Mouse (Mus musculus) monocyte, adult 59 days (primary cell): ENCODE results near the gene Taf8. TPM values are rescaled to one million over a fixed set of nuclear protein-coding genes. Genes with fewer than 3 reads are reported as not detected.

Source experiments
- total RNA-seq, 2 experiments: library from RNA; stranded (reverse); gene quantifications; one replicate each; pipeline ENCODE4 v1.2.4; 2023

Gene Taf8
- 10 to 100 TPM; 33.7 to 39.5 TPM for total RNA-seq

DNA sequence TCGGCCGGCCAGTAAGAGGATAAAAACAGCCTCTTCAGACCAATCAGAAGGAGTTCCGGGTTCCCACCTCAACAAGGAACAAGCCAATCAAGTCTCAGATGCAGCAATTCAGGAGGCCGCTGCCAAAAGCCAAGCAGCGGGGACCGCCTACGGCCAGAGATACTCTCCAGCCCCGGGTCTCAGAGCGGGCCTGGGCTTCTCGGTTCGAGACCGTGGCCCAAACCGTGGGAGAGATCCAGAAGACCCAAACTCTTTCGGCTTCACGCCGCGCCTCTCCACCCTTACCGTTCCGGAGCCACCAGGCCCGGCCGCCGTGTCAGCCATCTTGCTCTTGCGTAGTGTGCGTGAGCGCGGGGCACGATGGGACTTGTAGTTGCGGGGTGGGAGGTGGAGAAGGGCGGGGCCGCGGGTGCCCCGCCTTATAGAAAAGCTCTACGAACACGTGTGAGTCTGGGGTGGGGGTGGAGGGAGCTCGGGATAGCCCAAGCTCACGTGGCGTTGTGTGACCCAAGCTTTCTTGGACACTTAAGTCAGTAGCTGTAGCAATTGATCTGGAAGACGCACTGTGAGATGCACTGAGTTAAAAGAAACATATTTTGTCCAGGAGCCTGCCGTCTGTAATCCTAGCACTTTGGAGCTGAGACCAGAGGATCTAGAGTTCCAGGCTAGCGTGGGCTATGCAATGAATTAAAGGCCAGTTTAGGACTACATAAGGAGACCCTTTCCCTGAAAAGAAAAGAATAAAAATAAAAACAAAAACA is at the start of gene Taf8:
Gene Taf8, minus strand, starts transcription at position 347 of the 761 bp plus-strand sequence.

DNA sequence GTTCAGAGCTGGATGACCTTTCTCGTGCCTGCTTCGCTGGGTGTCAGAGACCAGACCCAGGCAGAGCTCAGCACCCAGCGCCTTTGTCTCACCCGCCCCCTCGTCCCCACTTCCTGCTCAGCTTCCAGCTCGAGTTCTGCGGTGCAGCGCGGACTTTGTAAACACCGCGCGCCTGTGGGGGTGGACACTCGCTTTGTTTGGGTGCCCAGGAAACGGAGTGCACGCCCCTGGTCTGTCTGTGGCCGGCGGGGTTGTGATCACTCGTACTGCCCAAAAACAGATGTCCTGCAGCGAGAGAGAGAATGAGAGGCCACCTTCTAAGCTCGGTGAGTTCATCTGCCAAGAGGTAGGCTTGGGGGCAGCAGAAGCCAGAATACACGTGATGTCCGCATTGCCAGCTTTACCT is 2.9 kb upstream of the Taf8 start, which contains the start of gene Ccnd3:
Gene Ccnd3, plus strand, starts transcription at position 111 of the 406 bp plus-strand sequence.

DNA sequence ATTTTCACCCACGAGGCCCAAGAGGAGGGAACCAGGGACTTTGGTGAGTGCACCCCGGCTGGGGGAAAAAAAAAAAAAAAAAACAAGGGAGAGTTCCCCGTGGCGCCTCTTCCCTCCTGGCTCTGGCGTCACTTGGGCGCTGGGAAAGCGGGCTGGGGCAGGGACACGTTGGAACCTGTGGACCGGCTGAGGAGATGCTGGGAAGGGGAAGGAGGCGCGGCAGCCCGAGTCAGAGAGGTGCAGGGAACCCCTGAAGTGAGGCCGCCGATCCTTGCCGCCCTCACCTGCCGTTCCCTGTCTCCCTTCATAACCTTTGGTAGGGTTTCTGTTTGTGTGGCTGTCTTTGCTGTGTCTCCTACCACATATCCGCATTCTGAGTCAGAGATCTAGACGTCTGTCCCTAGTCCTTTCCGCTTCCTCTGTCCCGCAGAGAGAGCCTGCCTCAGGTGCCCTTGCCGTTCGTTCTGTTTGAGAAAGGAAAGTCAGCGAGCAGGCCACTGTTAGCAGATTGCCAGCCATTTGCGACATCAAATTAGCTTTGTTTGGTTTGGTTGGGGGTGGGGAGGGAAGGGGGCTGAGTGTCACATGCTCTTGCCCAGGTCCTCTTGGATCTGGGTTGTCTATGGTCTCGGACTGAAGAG is 65.1 kb downstream of the Taf8 start, which contains the start of gene 1700001C19Rik:
Gene 1700001C19Rik, minus strand, starts transcription at position 470 of the 641 bp plus-strand sequence.

DNA sequence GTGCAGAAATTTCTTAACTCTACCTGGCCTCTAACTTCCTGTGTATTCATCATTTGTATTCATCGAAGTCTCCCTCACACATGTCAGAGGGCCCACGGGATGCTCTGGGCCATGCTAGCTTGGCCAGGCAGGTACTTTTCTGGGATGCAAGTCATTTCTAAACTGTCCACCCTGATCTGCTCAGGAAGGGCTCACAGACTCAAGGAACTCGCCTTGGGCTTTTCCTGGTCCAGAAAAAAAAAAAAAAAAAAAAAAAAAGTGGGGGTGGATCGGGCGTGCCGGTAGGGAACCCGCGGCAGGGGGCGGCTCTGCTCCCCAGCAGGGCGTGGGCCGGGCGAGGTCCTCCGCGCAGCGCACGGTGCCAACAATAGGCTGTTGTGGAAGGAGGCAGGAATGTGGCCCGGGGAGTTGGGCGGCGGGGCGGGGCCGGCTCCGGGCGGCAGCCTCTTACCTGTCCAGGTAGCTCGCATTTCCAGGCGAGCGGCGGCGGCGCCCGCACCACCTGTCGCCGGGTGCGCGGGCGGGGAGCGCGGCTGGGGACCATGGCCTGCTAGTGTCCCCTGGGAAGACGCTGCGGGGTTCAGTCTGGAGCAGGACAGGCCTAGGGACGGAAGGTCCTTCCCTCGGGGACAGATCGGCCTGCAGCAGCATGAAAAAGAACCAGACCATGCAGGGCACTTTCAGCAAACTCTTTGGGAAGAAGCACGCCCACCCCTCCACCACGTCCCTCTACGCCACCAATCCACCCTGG is 65.8 kb downstream of the Taf8 start, which contains the start of gene AI661453:
Gene AI661453, plus strand, starts transcription at position 460 of the 751 bp plus-strand sequence.

Other genes starting within 250 kb of the Taf8 start
- 10 to 100 TPM; 15.0 to 17.6 TPM for gene Mrps10, start 133.4 kb downstream of the Taf8 start, total RNA-seq
- 1 to 10 TPM in 1 of 2 experiments, under 1 TPM in 1; 0.52 to 1.2 TPM for gene Guca1b, start 116.9 kb downstream of the Taf8 start, total RNA-seq
- 10 to 100 TPM; 10.5 to 14.1 TPM for gene Guca1a, start 101.7 kb downstream of the Taf8 start, total RNA-seq
- not detected for gene AI661453, start 65.7 kb downstream of the Taf8 start, total RNA-seq
- gene 1700001C19Rik, start 64.9 kb downstream of the Taf8 start, total RNA-seq = not detected
- 100 to 1,000 TPM; 266 to 307 TPM for gene Ccnd3, start 2.8 kb upstream of the Taf8 start, total RNA-seq
- 10 to 100 TPM in 1 of 2 experiments, 1 to 10 TPM in 1; 9.5 to 10.5 TPM for gene Bysl, start 109.2 kb upstream of the Taf8 start, total RNA-seq
- gene Med20, start 109.3 kb upstream of the Taf8 start, total RNA-seq = 10 to 100 TPM; 45.3 to 50.6 TPM
- 1 to 10 TPM; 1.9 to 2.5 TPM for gene Gm20517, start 109.3 kb upstream of the Taf8 start, total RNA-seq
- 1 to 10 TPM; 3.5 to 6.4 TPM for gene Usp49, start 128.4 kb upstream of the Taf8 start, total RNA-seq
- 100 to 1,000 TPM; 187 to 200 TPM for gene Tomm6, start 186.1 kb upstream of the Taf8 start, total RNA-seq
- 1 to 10 TPM; 1.5 to 1.8 TPM for gene Frs3, start 186.7 kb upstream of the Taf8 start, total RNA-seq
- gene Gm21981, start 192.2 kb upstream of the Taf8 start, total RNA-seq = not detected
- gene Prickle4, start 192.4 kb upstream of the Taf8 start, total RNA-seq = 1 to 10 TPM; 1.9 to 2.1 TPM
- gene Pgc, start 224.6 kb upstream of the Taf8 start, total RNA-seq = not detected
- gene Tfeb, start 234.7 kb upstream of the Taf8 start, total RNA-seq = 100 to 1,000 TPM; 123 to 146 TPM